Mouse (Mus musculus): ENCODE measurements around the gene Magi2. TPM values are rescaled to one million over a fixed set of nuclear protein-coding genes. Genes with fewer than 3 reads are reported as not detected.

Magi2 gene
- polyA plus RNA-seq, 1 experiment from 2014 or later = 4.6 TPM

GRCm38 (mm10) chr5:20050284-20050683, 823.4 kb downstream of the Magi2 start:
- no peak overlapping the region for H3K4me2 ChIP-seq
- WGBS = 47% methylated on average over 1 of the region's 1 CpGs
- no peaks in the 10 kb centered on the region for H3K27me3 ChIP-seq (ENCODE audit: control insufficient read depth, insufficient read depth, low read length)
- no peaks in the 10 kb centered on the region for H3K9me3 ChIP-seq (ENCODE audit: control insufficient read depth, low read length)
- H3K4me3 ChIP-seq (ENCODE audit: low read depth, low read length) = no peak overlapping the region
- H3K27ac ChIP-seq (ENCODE audit: low read depth, low read length) = no peak overlapping the region
- no peaks in the 10 kb centered on the region for H3K4me1 ChIP-seq (ENCODE audit: control insufficient read depth, insufficient read depth, low read length)
- no peaks in the 10 kb centered on the region for H3K36me3 ChIP-seq (ENCODE audit: control insufficient read depth, insufficient read depth, low read length)
- no peak overlapping the region for H3K9ac ChIP-seq (ENCODE audit: low read length)
- no peak for DNase-seq (ENCODE audit: low spot score, missing footprints)
- ATAC-seq (ENCODE audit: low FRiP score) = no peak

GRCm38 (mm10) chr5:20055000-20055399, 828.2 kb downstream of the Magi2 start:
- ATAC-seq (ENCODE audit: low FRiP score) = no peak
- Histone ChIP-seq H3K27me3 (ENCODE audit: control insufficient read depth, insufficient read depth, low read length) (no peaks in the 10 kb centered on the region), H3K4me1 (ENCODE audit: control insufficient read depth, insufficient read depth, low read length) (no peaks in the 10 kb centered on the region), H3K4me2 (no peak overlapping the region), H3K27ac (ENCODE audit: low read depth, low read length) (no peak overlapping the region), H3K9me3 (ENCODE audit: control insufficient read depth, low read length) (no peaks in the 10 kb centered on the region), H3K9ac (ENCODE audit: low read length) (no peak overlapping the region), H3K4me3 (ENCODE audit: low read depth, low read length) (no peak overlapping the region), H3K36me3 (ENCODE audit: control insufficient read depth, insufficient read depth, low read length) (no peaks in the 10 kb centered on the region)
- WGBS = 100% methylated on average over 1 of the region's 1 CpGs
- DNase-seq (ENCODE audit: low spot score, missing footprints) = no peak

- H3K9ac ChIP-seq (ENCODE audit: low read length) = no peak overlapping the region
- peak; percentile 82 for DNase-seq (ENCODE audit: low spot score, missing footprints)
- no peak overlapping the region for H3K27ac ChIP-seq (ENCODE audit: low read depth, low read length)
- H3K4me2 ChIP-seq = no peak overlapping the region
- no peaks in the 10 kb centered on the region for H3K4me1 ChIP-seq (ENCODE audit: control insufficient read depth, insufficient read depth, low read length)
- peak; percentile 38; the same call in 1 of the 2 replicates for ATAC-seq (ENCODE audit: low FRiP score)
- no peaks in the 10 kb centered on the region for H3K36me3 ChIP-seq (ENCODE audit: control insufficient read depth, insufficient read depth, low read length)
- WGBS = 64% methylated on average over 5 of the region's 5 CpGs
- H3K4me3 ChIP-seq (ENCODE audit: low read depth, low read length) = no peak overlapping the region
- H3K9me3 ChIP-seq (ENCODE audit: control insufficient read depth, low read length) = no peaks in the 10 kb centered on the region
- no peaks in the 10 kb centered on the region for H3K27me3 ChIP-seq (ENCODE audit: control insufficient read depth, insufficient read depth, low read length)
These were observed 829.4 kb downstream of the Magi2 start for GRCm38 (mm10) chr5:20056074-20056842.

GRCm38 (mm10) chr5:20056856-20057255, 830.0 kb downstream of the Magi2 start:
- Histone ChIP-seq H3K36me3 (ENCODE audit: control insufficient read depth, insufficient read depth, low read length) (no peaks in the 10 kb centered on the region), H3K4me3 (ENCODE audit: low read depth, low read length) (no peak overlapping the region), H3K4me2 (no peak overlapping the region), H3K4me1 (ENCODE audit: control insufficient read depth, insufficient read depth, low read length) (no peaks in the 10 kb centered on the region), H3K27me3 (ENCODE audit: control insufficient read depth, insufficient read depth, low read length) (no peaks in the 10 kb centered on the region), H3K9me3 (ENCODE audit: control insufficient read depth, low read length) (no peaks in the 10 kb centered on the region), H3K27ac (ENCODE audit: low read depth, low read length) (no peak overlapping the region), H3K9ac (ENCODE audit: low read length) (no peak overlapping the region)
- WGBS = 67% methylated on average over 2 of the region's 2 CpGs
- DNase-seq (ENCODE audit: low spot score, missing footprints) (peak; percentile 59), ATAC-seq (ENCODE audit: low FRiP score) (no peak)

- Histone ChIP-seq H3K9me3 (ENCODE audit: control insufficient read depth, low read length) (no peaks in the 10 kb centered on the region), H3K27me3 (ENCODE audit: control insufficient read depth, insufficient read depth, low read length) (no peaks in the 10 kb centered on the region), H3K4me3 (ENCODE audit: low read depth, low read length) (no peak overlapping the region), H3K4me2 (no peak overlapping the region), H3K36me3 (ENCODE audit: control insufficient read depth, insufficient read depth, low read length) (no peaks in the 10 kb centered on the region), H3K9ac (ENCODE audit: low read length) (no peak overlapping the region), H3K27ac (ENCODE audit: low read depth, low read length) (no peak overlapping the region), H3K4me1 (ENCODE audit: control insufficient read depth, insufficient read depth, low read length) (no peaks in the 10 kb centered on the region; the same call in 1 of the 2 replicates)
- ATAC-seq (ENCODE audit: low FRiP score) (no peak), DNase-seq (ENCODE audit: low spot score, missing footprints) (peak; percentile 62)
- WGBS = 83% methylated on average over 4 of the region's 4 CpGs
These were observed 835.2 kb downstream of the Magi2 start for GRCm38 (mm10) chr5:20062011-20062410.

GRCm38 (mm10) chr5:20065081-20065480, 838.2 kb downstream of the Magi2 start:
- ATAC-seq (ENCODE audit: low FRiP score) = no peak
- H3K36me3 ChIP-seq (ENCODE audit: control insufficient read depth, insufficient read depth, low read length) = no peaks in the 10 kb centered on the region
- H3K27me3 ChIP-seq (ENCODE audit: control insufficient read depth, insufficient read depth, low read length) = no peaks in the 10 kb centered on the region
- H3K4me1 ChIP-seq (ENCODE audit: control insufficient read depth, insufficient read depth, low read length) = peaks cover 4% of the 10 kb centered on the region
- no peak overlapping the region for H3K27ac ChIP-seq (ENCODE audit: low read depth, low read length)
- H3K9ac ChIP-seq (ENCODE audit: low read length) = no peak overlapping the region
- no peak overlapping the region for H3K4me2 ChIP-seq
- H3K9me3 ChIP-seq (ENCODE audit: control insufficient read depth, low read length) = no peaks in the 10 kb centered on the region
- WGBS = 80% methylated on average over 1 of the region's 1 CpGs
- DNase-seq (ENCODE audit: low spot score, missing footprints) = no peak
- no peak overlapping the region for H3K4me3 ChIP-seq (ENCODE audit: low read depth, low read length)

GRCm38 (mm10) chr5:20068496-20068895, 841.7 kb downstream of the Magi2 start:
- no peak overlapping the region for H3K9ac ChIP-seq (ENCODE audit: low read length)
- 14% methylated on average over 1 of the region's 1 CpGs for WGBS
- H3K27me3 ChIP-seq (ENCODE audit: control insufficient read depth, insufficient read depth, low read length) = no peaks in the 10 kb centered on the region
- H3K4me3 ChIP-seq (ENCODE audit: low read depth, low read length) = no peak overlapping the region
- H3K4me1 ChIP-seq (ENCODE audit: control insufficient read depth, insufficient read depth, low read length) = peaks cover 4% of the 10 kb centered on the region
- H3K4me2 ChIP-seq = no peak overlapping the region
- H3K27ac ChIP-seq (ENCODE audit: low read depth, low read length) = no peak overlapping the region; the same call in 1 of the 2 replicates
- no peaks in the 10 kb centered on the region for H3K36me3 ChIP-seq (ENCODE audit: control insufficient read depth, insufficient read depth, low read length)
- ATAC-seq (ENCODE audit: low FRiP score) (peak; percentile 74), DNase-seq (ENCODE audit: low spot score, missing footprints) (peak; percentile 80)
- H3K9me3 ChIP-seq (ENCODE audit: control insufficient read depth, low read length) = no peaks in the 10 kb centered on the region

- Histone ChIP-seq H3K36me3 (ENCODE audit: control insufficient read depth, insufficient read depth, low read length) (no peaks in the 10 kb centered on the region), H3K4me3 (ENCODE audit: low read depth, low read length) (no peak overlapping the region), H3K27ac (ENCODE audit: low read depth, low read length) (no peak overlapping the region; the same call in 1 of the 2 replicates), H3K4me2 (no peak overlapping the region), H3K9me3 (ENCODE audit: control insufficient read depth, low read length) (no peaks in the 10 kb centered on the region), H3K9ac (ENCODE audit: low read length) (no peak overlapping the region), H3K27me3 (ENCODE audit: control insufficient read depth, insufficient read depth, low read length) (no peaks in the 10 kb centered on the region), H3K4me1 (ENCODE audit: control insufficient read depth, insufficient read depth, low read length) (peaks cover 4% of the 10 kb centered on the region)
- ATAC-seq (ENCODE audit: low FRiP score) = peak; percentile 75
- WGBS = 17% methylated on average over 3 of the region's 3 CpGs
- peak; percentile 78 for DNase-seq (ENCODE audit: low spot score, missing footprints)
These were observed 842.2 kb downstream of the Magi2 start for GRCm38 (mm10) chr5:20068921-20069486.

GRCm38 (mm10) chr5:20074101-20074500, 847.3 kb downstream of the Magi2 start:
- no peak for DNase-seq (ENCODE audit: low spot score, missing footprints)
- Histone ChIP-seq H3K9me3 (ENCODE audit: control insufficient read depth, low read length) (no peaks in the 10 kb centered on the region), H3K27me3 (ENCODE audit: control insufficient read depth, insufficient read depth, low read length) (no peaks in the 10 kb centered on the region), H3K4me2 (no peak overlapping the region), H3K9ac (ENCODE audit: low read length) (no peak overlapping the region), H3K4me3 (ENCODE audit: low read depth, low read length) (no peak overlapping the region), H3K27ac (ENCODE audit: low read depth, low read length) (no peak overlapping the region), H3K4me1 (ENCODE audit: control insufficient read depth, insufficient read depth, low read length) (no peaks in the 10 kb centered on the region; the same call in 1 of the 2 replicates), H3K36me3 (ENCODE audit: control insufficient read depth, insufficient read depth, low read length) (no peaks in the 10 kb centered on the region)
- 81% methylated on average over 5 of the region's 5 CpGs for WGBS
- ATAC-seq (ENCODE audit: low FRiP score) = no peak; the same call in 1 of the 2 replicates
